Mouse (Mus musculus): Measurements from ENCODE around the gene Rplp1. TPM values are rescaled to one million over a fixed set of nuclear protein-coding genes. Genes with fewer than 3 reads are reported as not detected.

Gene Rplp1
- polyA plus RNA-seq, 1 experiment from 2014 or later = 840 TPM

GRCm38 (mm10) chr9:61887661-61888379 is 26.5 kb downstream of the Rplp1 start:
- H3K27ac ChIP-seq = peak overlapping the region; percentile 36; the same call in 1 of the 2 replicates
- ATAC-seq (ENCODE audit: low FRiP score) = no peak
- H3K4me1 ChIP-seq = peaks cover 30% of the 10 kb centered on the region
- no peaks in the 10 kb centered on the region for H3K27me3 ChIP-seq
- no peak overlapping the region for H3K4me2 ChIP-seq
- no peaks in the 10 kb centered on the region for H3K36me3 ChIP-seq (replicated peaks)
- H3K9ac ChIP-seq = no peak overlapping the region
- no peaks in the 10 kb centered on the region for H3K9me3 ChIP-seq
- WGBS = 65% methylated on average over 11 of the region's 11 CpGs
- no peak overlapping the region for H3K4me3 ChIP-seq (replicated peaks)

- ATAC-seq (ENCODE audit: low FRiP score) = no peak
- Histone ChIP-seq H3K4me2 (no peak overlapping the region), H3K27me3 (0 out of 2 replicates have a peak, but pooled peaks cover 10% of the 10 kb centered on the region), H3K9ac (no peak overlapping the region), H3K4me1 (peaks cover 32% of the 10 kb centered on the region), H3K36me3 (replicated peaks) (no peaks in the 10 kb centered on the region), H3K9me3 (no peaks in the 10 kb centered on the region), H3K4me3 (replicated peaks) (no peak overlapping the region), H3K27ac (no peak overlapping the region)
- WGBS = 91% methylated on average over 7 of the region's 7 CpGs
These were observed 28.4 kb downstream of the Rplp1 start for GRCm38 (mm10) chr9:61885964-61886363.

DNA sequence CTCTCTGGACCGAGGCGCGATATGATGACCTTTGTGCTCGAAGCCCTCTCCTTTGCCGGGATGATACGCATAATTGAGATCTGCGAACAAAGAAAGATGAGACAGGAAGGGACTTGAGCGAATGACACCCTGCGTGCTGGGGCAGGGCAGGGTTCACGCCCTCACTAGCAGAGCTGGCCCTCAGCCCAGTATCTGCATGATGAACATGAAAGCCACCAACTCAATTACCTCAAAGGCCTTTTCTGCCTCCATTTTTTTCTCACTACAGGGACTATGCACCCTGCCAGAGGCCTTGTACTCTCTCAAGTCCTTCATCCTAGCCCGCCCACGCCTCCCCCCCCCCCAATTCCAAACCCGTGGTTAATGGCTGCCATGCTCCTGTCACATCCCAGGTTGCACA is 29.4 kb downstream of the Rplp1 start:
- WGBS = 70% methylated on average over 13 of the region's 13 CpGs
- no peaks in the 10 kb centered on the region for H3K9me3 ChIP-seq
- H3K27me3 ChIP-seq = 0 out of 2 replicates have a peak, but pooled peaks cover 10% of the 10 kb centered on the region
- no peak for ATAC-seq (ENCODE audit: low FRiP score)
- no peak overlapping the region for H3K4me3 ChIP-seq (replicated peaks)
- peaks cover 31% of the 10 kb centered on the region for H3K4me1 ChIP-seq
- no peak overlapping the region for H3K4me2 ChIP-seq
- H3K36me3 ChIP-seq (replicated peaks) = no peaks in the 10 kb centered on the region
- 0 out of 2 replicates have a peak overlapping the region, but pooled peaks have one; percentile 31 for H3K27ac ChIP-seq
- no peak overlapping the region for H3K9ac ChIP-seq

GRCm38 (mm10) chr9:61884375-61884774 is 30.0 kb downstream of the Rplp1 start:
- peaks cover 28% of the 10 kb centered on the region for H3K4me1 ChIP-seq
- no peaks in the 10 kb centered on the region for H3K9me3 ChIP-seq
- H3K9ac ChIP-seq = no peak overlapping the region
- no peak for ATAC-seq (ENCODE audit: low FRiP score)
- no peaks in the 10 kb centered on the region for H3K36me3 ChIP-seq (replicated peaks)
- H3K4me2 ChIP-seq = no peak overlapping the region
- 0 out of 2 replicates have a peak, but pooled peaks cover 10% of the 10 kb centered on the region for H3K27me3 ChIP-seq
- no peak overlapping the region for H3K4me3 ChIP-seq (replicated peaks)
- WGBS = 85% methylated on average over 7 of the region's 7 CpGs
- 0 out of 2 replicates have a peak overlapping the region, but pooled peaks have one; percentile 31 for H3K27ac ChIP-seq

DNA sequence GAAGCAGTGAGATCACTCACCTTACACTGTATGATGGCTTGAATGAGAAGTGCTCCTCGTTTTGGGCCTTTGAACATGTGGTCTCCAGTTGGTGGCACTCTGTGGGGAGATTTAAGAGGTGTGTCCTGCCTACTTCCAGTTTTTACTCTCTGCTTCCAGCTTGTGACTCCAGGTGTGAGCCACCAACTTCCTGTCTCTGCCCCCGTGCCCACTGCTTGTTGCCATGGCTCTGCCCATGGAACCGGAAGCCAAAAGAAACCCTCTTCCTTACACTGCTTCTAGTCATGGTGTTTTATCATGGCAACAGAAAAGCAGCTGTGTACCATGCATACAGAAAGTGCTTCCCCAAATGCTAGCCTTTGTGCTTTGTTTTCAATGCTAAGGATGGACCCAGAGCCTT is 32.2 kb downstream of the Rplp1 start:
- Histone ChIP-seq H3K9me3 (no peaks in the 10 kb centered on the region), H3K9ac (no peak overlapping the region), H3K27ac (no peak overlapping the region), H3K4me2 (no peak overlapping the region), H3K4me3 (replicated peaks) (no peak overlapping the region), H3K4me1 (peaks cover 37% of the 10 kb centered on the region), H3K27me3 (0 out of 2 replicates have a peak, but pooled peaks cover 10% of the 10 kb centered on the region), H3K36me3 (replicated peaks) (no peaks in the 10 kb centered on the region)
- 81% methylated on average over 3 of the region's 3 CpGs for WGBS
- ATAC-seq (ENCODE audit: low FRiP score) = no peak

GRCm38 (mm10) chr9:61878889-61879288 is 35.5 kb downstream of the Rplp1 start:
- no peaks in the 10 kb centered on the region for H3K36me3 ChIP-seq (replicated peaks)
- H3K9ac ChIP-seq = no peak overlapping the region
- no peak for ATAC-seq (ENCODE audit: low FRiP score)
- no peak overlapping the region for H3K27ac ChIP-seq
- H3K4me1 ChIP-seq = peaks cover 47% of the 10 kb centered on the region
- H3K9me3 ChIP-seq = no peaks in the 10 kb centered on the region
- H3K4me2 ChIP-seq = no peak overlapping the region
- 0 out of 2 replicates have a peak, but pooled peaks cover 15% of the 10 kb centered on the region for H3K27me3 ChIP-seq
- WGBS = 20% methylated on average over 2 of the region's 2 CpGs
- H3K4me3 ChIP-seq (replicated peaks) = no peak overlapping the region

DNA sequence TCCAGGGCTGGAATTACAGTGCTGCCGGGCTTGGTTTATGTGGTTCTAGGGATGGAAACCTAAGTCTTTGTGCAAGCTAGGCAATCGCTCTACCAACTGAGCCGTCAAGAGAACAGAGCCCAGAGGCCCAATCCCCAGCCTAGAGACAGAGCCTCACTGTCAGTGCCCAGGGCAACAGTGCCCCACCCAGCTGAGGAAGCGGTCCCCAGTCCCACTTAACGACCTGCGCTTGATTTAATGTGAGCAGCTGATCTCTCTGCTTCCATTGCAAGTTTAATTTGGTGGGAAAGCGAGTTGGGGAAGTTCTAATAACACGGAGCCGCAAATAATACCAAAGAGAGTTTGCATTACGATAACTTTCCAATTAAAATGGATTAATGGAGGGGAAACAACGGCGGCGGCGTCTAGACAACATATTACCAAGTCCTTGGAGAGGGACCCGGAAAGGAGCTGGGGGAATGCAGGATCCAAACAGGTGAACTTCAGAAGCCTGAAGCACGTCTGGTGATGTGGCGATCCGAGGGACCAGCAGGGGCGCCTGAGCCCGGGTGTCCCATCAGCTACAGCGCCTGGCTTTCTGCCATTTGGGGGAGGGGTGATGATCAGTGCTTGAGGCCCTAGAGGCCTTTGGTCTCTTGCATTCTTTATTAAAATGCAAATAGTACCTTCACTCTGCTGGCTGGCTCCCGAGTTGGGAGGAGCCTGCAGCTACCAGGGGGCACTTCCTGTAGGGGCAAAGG is 36.8 kb downstream of the Rplp1 start:
- 14% methylated on average over 22 of the region's 22 CpGs for WGBS
- H3K9ac ChIP-seq = no peak overlapping the region
- peaks cover 59% of the 10 kb centered on the region for H3K4me1 ChIP-seq
- H3K27ac ChIP-seq = peak overlapping the region; percentile 69
- no peaks in the 10 kb centered on the region for H3K9me3 ChIP-seq
- ATAC-seq (ENCODE audit: low FRiP score) = peak; percentile 65
- 0 out of 2 replicates have a peak overlapping the region, but pooled peaks have one; percentile 6 for H3K4me2 ChIP-seq
- H3K27me3 ChIP-seq = 0 out of 2 replicates have a peak, but pooled peaks cover 14% of the 10 kb centered on the region
- H3K36me3 ChIP-seq (replicated peaks) = no peaks in the 10 kb centered on the region
- H3K4me3 ChIP-seq (replicated peaks) = no peak overlapping the region

- Histone ChIP-seq H3K4me3 (replicated peaks) (no peak overlapping the region), H3K4me2 (no peak overlapping the region), H3K27me3 (peaks cover 13% of the 10 kb centered on the region; the same call in 1 of the 2 replicates), H3K9ac (no peak overlapping the region), H3K36me3 (replicated peaks) (no peaks in the 10 kb centered on the region), H3K27ac (peak overlapping the region; percentile 93), H3K4me1 (peaks cover 65% of the 10 kb centered on the region), H3K9me3 (no peaks in the 10 kb centered on the region)
- no peak for ATAC-seq (ENCODE audit: low FRiP score)
- 32% methylated on average over 8 of the region's 8 CpGs for WGBS
These were observed 41.0 kb downstream of the Rplp1 start for GRCm38 (mm10) chr9:61873325-61873724.

- Histone ChIP-seq H3K9ac (no peak overlapping the region), H3K4me1 (peaks cover 58% of the 10 kb centered on the region), H3K9me3 (no peaks in the 10 kb centered on the region)
These were observed 41.9 kb downstream of the Rplp1 start for GRCm38 (mm10) chr9:61872246-61872941.

GRCm38 (mm10) chr9:61871839-61872238 is 42.5 kb downstream of the Rplp1 start:
- WGBS = 13% methylated on average over 6 of the region's 6 CpGs
- no peak overlapping the region for H3K9ac ChIP-seq
- no peaks in the 10 kb centered on the region for H3K36me3 ChIP-seq (replicated peaks)
- H3K27me3 ChIP-seq = peaks cover 16% of the 10 kb centered on the region; the same call in 1 of the 2 replicates
- peaks cover 58% of the 10 kb centered on the region for H3K4me1 ChIP-seq
- H3K27ac ChIP-seq = peak overlapping the region; percentile 93
- H3K9me3 ChIP-seq = no peaks in the 10 kb centered on the region
- ATAC-seq (ENCODE audit: low FRiP score) = peak; percentile 42
- H3K4me2 ChIP-seq = peak overlapping the region; percentile 13; the same call in 1 of the 2 replicates
- no peak overlapping the region for H3K4me3 ChIP-seq (replicated peaks)

More at GRCm38 (mm10) chr9:61872246-61872941, 41.9 kb downstream of the Rplp1 start:
- WGBS = 8% methylated on average over 8 of the region's 8 CpGs
- Histone ChIP-seq H3K4me2 (peak overlapping the region; percentile 13), H3K36me3 (replicated peaks) (no peaks in the 10 kb centered on the region), H3K27me3 (peaks cover 18% of the 10 kb centered on the region; the same call in 1 of the 2 replicates), H3K4me3 (replicated peaks) (no peak overlapping the region), H3K27ac (peak overlapping the region; percentile 93)
- ATAC-seq (ENCODE audit: low FRiP score) = peak; percentile 95

DNA sequence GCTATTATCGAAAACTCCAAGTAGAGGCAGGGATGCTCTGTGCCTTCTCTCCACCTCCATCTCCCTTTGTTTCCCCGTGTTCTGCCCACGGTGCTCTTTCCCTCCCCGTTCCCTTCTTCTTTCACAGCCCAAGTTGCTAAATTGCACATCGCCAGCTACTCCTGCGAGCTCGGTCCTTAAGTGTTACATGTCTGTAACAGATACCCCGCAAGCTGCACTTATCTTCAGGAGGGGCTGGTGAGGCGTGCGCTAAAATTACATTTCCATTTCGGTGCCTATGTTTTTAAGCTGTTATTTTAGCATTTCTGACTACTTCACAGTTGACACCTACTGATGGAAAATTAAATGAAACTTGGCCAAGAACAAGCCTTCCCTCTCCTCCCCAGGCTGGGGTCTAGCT is 46.7 kb downstream of the Rplp1 start:
- no peak for ATAC-seq (ENCODE audit: low FRiP score)
- no peak overlapping the region for H3K4me3 ChIP-seq (replicated peaks)

More for the DNA sequence above, 46.7 kb downstream of the Rplp1 start:
- peaks cover 23% of the 10 kb centered on the region for H3K4me1 ChIP-seq
- H3K4me2 ChIP-seq = no peak overlapping the region
- H3K9me3 ChIP-seq = 0 out of 2 replicates have a peak, but pooled peaks cover 6% of the 10 kb centered on the region
- H3K9ac ChIP-seq = no peak overlapping the region
- WGBS = 73% methylated on average over 11 of the region's 11 CpGs
- no peaks in the 10 kb centered on the region for H3K36me3 ChIP-seq (replicated peaks)
- peaks cover 14% of the 10 kb centered on the region; the same call in 1 of the 2 replicates for H3K27me3 ChIP-seq
- 0 out of 2 replicates have a peak overlapping the region, but pooled peaks have one; percentile 19 for H3K27ac ChIP-seq

All from forebrain, embryonic 12.5 days (tissue).